Mouse (Mus musculus) urinary bladder, postnatal 14 days (tissue): ENCODE measurements around the gene Prok2.

Experiments used
- DNase-seq: peaks from one replicate; pipeline ENCODE4 v3.0.0; 2021; ENCODE audit warnings: low spot score

The Prok2 gene

DNA sequence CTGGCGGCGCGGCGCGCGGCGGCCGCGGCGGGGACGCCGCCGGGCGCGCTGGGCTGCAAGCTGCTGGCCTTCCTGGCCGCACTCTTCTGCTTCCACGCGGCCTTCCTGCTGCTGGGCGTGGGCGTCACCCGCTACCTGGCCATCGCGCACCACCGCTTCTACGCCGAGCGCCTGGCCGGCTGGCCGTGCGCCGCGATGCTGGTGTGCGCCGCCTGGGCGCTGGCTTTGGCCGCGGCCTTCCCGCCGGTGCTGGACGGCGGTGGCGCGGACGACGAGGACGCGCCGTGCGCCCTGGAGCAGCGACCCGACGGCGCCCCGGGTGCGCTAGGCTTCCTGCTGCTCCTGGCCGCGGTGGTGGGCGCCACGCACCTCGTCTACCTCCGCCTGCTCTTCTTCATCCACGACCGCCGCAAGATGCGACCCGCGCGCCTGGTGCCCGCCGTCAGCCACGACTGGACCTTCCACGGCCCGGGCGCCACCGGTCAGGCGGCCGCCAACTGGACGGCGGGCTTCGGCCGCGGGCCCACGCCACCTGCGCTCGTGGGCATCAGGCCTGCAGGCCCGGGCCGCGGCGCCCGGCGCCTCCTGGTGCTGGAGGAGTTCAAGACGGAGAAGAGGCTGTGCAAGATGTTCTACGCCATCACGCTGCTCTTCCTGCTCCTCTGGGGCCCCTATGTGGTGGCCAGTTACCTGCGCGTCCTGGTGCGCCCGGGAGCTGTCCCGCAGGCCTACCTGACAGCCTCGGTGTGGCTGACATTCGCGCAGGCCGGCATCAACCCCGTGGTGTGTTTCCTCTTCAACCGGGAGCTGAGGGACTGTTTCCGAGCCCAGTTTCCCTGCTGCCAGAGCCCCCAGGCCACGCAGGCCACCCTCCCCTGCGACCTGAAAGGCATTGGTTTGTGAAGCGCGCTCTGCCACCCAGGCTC is 33.0 kb downstream of the Prok2 start:
- peak; percentile 14 for DNase-seq

- DNase-seq: peak; percentile 34
Measured at GRCm38 (mm10) chr6:99692206-99692915, 33.8 kb downstream of the Prok2 start, which contains the start of gene Gpr27. Gpr27 (plus strand) TSS chr6:99692679.

DNA sequence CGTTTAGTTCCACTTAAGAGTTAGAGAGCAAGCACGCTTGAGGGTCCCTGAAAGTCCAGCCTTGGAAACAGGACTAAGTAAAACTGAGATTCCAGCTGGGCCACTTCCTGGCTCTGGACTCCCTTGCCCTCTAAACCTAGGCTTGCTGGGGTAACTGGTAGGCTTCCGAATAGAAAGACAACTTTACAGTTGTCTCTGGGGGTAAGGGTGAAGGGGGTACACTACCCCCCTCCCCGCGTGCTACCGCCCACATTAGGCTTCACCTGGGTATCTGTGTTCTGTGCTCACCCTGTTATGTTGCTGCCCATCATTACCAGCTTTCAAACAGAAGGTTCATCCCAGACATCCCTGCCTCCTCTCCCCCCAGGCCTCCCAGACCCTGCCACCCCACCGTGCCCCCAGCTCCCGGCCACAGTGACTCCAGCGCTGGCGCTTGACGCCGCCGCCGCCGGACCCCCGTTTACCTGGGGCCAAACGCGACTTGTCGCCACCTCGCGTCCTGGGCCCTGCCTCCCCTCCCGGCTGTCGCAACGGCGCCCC is 34.5 kb downstream of the Prok2 start:
- DNase-seq: no peak

DNA sequence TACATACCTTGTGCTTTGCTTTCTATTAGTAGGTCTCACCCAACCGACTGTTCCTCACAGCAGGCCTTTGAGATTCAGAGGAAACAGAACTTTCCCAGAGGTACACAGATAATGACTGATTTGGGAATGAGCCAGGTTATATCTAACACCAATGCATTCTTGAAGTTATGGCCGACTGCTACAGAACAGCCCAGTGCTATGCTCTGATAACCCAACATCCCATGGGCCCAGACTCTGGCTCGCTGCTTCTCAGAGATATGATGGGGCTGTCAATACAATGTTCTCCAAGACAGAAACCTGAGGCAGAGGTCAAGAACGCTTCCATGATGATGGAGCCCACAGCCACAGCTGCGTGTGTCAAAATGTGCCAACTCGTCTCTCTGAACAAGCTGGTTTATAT is 37.7 kb downstream of the Prok2 start:
- DNase-seq: no peak

GRCm38 (mm10) chr6:99684899-99685298 is 41.3 kb downstream of the Prok2 start:
- no peak for DNase-seq

DNA sequence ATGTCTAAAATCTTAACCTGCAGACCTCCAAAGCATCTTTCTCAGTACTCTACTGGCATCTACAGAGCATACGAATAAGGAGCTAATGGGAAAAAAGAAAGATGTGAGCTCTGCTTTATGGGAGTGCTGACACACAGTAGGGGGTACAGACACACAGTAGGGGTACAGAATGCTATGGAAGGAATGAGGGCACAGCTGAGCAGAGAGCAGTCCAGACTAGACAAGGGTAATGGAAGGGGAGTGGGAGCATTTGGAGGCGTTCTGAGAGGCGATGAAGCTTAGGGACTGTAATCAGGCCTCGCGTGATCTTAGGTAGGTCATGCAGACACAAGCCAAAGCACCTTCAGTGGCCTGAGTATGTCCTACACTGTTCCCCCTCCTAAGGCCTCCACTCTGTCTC is 42.2 kb downstream of the Prok2 start:
- no peak for DNase-seq

DNA sequence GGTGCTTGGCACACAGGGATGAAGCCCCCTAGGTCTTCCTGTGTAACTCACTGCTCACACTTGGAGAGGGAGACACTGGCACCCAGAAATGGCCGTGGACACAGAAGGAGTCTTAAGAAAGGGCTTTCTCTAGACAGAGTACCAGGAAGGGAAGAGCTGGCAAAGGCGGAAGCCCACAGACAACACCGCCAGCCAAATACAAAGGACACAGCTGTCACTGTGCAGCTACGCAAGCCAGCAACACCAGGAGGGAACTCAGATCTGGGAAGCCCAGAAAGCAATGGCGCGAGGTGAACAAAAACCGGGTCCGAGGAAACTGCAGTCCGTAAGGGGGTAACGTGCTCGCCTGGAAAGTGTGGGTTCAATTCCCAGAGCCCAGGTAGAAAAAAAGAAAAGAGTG is 48.1 kb downstream of the Prok2 start:
- DNase-seq: no peak

DNA sequence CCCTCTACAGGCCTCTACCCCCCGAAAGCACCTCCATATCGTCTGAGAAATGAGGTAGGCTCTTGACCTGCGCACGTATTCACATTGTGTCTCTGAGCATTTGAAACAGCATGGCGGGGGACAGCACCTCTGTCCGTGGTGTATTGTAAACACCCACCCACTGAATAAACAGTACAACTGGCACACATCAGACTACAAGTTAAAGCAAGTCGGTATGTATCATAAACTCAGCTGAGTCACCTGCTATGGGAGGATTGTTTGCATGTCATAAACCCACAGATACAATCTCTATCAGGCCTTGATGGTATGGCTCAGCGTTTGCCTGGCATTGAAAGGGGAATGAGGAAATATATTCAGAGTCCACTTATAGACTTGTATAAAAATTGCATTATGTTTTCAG is 48.9 kb downstream of the Prok2 start:
- DNase-seq: no peak

DNA sequence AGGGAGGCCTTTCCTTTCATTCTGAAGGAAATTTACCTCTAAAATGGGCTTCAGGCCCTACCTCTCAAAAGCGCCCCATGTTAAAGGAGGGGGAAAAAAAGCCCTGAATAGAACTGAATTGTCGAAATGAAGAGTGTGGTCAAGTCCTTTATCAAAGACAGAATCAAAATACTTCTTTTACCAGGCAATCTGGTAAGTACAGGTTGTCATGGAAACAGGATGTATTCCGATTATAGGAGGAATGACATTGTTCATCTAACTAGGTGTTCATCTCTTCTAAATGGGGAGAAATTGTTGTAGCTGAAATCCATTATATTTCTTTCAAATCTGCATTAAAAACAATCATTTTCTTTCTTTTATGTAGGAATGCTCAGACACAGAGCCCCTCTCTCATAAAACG is 51.7 kb downstream of the Prok2 start:
- DNase-seq: no peak

DNA sequence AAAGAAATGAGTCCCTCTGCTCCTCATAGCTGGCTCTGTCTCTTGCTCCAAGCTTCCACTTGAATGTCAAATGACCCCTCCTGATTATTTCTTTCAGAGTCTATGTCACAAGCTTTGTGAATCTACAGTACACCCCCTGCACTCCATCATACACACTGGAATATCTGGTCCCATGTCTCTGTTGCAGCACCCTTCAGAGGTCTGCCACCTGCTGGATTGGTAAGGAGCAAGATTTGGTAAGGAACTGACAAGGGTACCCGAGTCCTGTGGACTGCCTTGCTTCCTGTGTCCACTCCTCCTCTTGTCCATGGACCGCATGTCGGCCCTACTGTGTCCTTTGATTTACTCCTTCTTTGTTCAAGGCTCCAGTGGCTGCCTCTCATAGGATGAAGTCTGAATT is 54.4 kb downstream of the Prok2 start:
- DNase-seq: no peak

DNA sequence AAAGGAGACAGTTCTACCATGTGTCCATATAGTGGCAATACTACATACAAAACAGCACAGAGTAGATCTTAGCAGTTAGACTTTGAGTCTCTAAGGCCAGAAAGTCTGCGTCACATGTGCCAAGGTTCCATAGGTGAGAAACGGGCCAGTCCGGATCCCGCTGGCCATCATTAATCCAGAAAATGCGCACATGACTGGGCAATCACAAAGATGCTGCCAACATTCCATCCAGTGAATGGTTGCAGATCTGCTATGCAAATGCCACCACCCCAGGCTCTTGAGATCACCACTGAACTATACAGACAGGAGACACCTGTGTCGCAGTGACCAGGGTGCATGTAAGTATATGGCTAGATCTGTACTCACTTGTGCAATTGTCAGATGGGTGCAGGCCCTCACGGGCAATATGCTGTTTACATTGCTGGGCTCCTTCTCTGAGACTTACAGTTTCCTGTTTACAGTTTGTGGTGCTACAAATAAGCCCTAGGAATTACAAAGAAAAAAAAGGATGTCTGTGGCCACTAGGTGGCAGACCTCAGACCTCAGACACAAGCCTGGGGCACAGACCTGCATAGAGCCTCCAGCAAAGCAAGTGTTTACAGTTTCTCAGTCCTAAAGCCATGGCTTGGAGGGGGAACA is 55.6 kb downstream of the Prok2 start:
- peak; percentile 56 for DNase-seq

DNA sequence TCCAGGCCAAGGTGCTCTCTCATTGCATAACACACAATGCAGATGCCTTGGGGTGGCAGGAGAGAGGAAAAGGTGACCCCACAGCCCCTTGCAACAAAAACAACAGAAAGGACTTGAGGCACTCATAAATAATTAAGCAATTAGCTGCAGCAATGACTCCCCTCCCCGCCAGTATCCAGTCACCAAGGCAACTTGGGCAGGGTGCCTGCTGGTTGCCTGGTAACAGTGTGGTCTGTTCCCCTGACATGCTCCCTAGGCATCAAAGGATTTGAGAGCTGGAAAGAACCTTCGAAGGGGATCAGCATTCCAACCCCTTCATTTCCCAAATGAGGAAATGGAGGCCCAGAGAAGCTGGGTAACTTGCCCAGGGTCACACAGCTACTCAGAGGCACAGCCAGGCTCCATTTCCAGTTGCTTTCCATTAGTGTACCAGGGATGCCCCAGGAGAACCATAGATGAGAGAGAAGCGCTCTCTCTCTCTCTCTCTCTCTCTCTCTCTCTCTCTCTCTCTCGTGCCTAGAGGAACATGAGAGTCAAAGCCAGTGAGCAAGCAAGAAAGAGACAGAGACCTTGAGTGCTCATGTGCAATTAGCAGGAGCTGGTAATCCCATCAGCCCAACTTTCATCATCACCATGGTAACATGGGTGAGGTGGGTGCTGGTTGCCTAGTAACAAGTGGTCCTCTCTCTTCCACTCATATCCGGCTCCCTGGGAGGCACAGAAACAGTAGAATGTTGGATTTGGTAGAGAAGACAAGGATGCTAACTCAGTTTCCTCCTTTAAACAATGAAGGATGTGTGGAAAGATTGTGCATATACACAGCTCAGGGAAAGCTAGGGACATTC is 56.5 kb downstream of the Prok2 start:
- no peak for DNase-seq

- DNase-seq: no peak
Measured at GRCm38 (mm10) chr6:99667290-99667689, 58.9 kb downstream of the Prok2 start.

- peak; percentile 55 for DNase-seq
Measured at GRCm38 (mm10) chr6:99666318-99667171, 59.6 kb downstream of the Prok2 start, which contains the start of the genes Eif4e3 and Gm20696. Eif4e3 (minus strand) TSS chr6:99666771. Gm20696 (minus strand) TSS chr6:99666797.

DNA sequence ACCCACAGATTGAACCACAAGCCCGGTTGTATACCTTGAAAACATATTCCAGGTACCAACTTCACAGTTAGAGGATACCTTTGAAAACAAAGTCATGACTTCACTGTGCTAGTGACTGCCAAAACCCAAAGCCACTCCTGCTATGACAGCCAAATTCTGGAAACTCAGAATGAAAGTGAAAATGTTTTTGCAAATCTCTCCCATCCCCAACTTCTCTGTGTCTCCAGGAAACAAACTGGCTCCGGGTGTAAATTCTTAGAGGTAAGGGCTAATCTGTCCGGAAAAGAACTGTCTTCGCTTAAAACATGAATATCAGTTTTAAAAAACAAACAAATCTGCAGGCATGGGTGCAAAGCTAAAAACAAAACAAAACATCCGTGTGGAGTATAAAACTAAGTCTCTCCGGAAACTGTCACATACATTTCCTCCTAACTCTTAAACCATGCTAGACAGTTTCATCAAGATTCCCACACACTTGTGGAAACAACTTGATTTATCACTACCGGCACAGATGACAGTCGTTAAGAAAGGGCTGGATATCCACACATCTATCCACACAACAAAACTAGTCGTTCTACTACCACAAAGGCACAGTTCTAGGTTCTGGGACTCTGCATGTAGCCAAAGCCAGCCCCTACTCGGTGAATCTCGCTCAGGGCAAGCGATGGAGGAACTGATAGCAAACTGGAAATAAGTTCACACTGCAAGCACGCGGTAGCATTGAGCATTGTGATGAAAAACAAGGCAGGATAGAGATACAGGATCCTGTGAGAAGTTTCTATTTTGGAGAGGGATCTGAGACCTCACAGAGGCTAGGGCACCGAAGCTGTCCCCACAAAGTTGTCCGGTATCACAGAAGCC is 60.5 kb downstream of the Prok2 start:
- DNase-seq: no peak

DNA sequence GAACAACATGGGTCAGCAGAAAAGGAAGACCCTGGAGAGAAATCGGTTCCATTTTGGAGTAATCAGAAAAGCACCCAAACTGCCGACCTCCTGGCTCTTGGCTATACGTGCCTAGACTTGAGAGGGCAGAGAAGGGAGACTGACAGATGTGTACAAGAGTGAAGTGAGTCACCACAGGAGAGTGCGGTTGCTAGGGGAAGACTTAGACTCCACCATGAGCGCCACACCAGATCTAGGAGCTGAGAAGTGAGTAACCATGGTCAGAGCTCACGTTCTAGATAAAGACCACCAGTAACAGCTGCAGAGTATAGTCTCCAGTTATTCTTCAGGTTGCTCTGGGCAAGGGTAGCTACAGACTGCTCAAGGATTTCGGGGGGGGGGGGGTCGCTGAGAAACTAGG is 63.0 kb downstream of the Prok2 start:
- no peak for DNase-seq
